Mouse (Mus musculus): ENCODE data around the gene Cul3.

Gene Cul3

DNA sequence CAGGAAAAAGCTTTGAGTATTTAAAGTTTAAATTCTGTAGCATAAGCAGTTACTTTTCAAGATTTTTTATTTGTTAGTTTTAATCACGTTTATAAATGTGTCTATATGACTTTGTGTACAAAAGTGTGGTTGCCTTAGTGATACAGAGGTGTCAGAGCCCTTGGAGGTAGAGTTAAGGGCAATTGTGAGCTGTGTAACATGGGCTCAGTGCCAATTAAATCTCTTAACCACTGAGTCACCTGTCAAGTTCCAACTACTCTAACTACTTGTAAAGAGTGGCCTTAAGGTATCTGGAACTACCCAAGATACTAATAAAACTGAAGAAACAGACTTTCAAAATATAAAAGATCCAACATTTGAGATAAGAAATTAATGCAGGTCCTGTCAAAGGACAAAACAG lies 61.5 kb downstream of the Cul3 start:
- no peak for DNase-seq

DNA sequence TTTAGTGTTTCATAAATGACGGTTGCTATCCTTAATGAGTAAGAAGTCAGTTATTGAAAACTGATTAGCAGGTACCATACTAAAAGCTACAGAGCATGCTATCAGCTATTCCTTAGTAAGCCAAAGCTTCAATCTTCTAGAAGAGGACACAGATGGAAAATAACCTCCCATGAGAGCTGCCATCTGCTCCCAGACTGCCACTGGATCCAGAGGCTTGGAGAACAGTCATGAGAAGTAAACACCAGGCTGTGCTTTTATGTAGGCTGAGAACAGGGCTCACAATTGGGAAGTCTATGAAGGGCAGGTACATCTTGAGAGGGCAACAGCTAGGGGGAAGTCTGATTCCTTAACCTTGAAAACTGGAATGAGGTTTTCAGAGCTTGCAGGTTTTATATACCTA lies 79.8 kb downstream of the Cul3 start:
- DNase-seq, result no peak

DNA sequence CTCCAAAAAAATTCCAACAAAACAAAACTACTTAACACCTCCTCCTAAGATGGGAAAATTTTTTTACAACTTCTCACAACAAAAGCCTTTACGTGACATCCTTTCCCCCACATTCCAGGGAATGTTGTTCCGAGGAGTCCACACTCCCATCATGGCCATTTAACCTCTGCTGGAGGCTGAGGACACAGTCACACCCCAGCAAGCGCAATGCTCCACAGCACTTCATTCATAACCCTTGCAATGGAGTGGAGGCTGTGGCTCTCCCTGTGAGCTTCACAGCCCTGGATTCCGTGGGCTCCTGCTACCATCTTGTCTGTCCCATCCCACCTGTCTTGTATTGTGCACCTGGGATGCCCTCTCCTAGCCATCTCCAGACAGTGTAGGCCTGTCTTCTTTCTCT lies 81.6 kb downstream of the Cul3 start:
- no peak for DNase-seq

DNA sequence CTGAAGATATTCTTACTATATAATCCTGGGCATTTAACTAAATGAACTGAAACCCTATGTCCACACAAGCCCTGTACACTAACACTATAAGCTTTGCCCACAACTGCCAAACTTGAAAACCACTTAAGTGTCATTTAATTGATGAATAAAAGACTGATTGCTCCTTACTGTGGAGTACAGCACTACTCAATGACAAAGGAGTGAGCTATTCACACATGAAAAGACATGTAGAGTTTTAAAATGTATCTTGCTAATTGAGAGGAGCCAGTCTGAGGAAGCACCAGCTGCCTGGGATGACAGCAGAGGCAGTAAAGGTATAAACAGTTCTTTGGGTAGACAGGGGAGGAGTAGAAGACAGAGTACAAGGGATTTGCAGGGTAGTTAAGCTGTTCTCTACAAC lies 87.0 kb downstream of the Cul3 start:
- no peak for DNase-seq

DNA sequence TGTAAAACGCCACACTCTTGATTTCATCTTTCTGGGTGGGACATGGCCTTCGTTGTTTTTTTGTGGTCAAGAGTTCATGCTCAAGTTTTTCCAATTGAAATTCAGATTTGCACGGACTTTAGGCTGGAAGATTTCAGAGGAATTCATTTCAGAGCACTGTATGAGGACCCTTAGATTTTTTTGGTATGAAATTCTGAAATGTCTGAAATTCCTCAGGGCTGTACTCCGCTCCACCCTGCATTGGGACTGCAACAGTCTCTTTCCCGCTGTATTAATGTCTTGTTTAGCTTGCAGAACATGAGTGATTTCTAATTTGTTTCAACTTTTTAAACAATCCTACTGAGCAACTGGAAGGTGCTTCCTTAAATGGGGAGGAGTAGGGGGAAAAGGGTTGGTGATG lies 90.0 kb downstream of the Cul3 start:
- DNase-seq, result no peak

DNA sequence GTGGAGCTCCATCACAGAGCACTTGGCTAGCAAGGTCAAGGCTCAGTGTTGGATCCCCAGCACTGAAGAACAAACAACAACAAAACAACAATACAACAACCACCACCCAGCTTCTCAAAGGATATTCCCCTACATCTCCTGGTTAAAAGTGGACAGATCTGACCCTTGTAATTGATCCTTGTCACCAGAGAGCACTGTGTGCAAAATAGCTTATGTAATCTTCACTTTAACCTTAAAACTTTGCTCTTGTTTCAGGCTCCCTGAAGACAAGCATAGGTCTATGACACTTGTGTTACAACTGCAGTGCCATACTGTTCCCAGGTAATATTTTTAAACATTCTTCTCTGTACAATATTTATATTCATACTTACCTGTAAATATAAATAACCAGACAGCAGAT lies 93.1 kb downstream of the Cul3 start:
- DNase-seq, result no peak

DNA sequence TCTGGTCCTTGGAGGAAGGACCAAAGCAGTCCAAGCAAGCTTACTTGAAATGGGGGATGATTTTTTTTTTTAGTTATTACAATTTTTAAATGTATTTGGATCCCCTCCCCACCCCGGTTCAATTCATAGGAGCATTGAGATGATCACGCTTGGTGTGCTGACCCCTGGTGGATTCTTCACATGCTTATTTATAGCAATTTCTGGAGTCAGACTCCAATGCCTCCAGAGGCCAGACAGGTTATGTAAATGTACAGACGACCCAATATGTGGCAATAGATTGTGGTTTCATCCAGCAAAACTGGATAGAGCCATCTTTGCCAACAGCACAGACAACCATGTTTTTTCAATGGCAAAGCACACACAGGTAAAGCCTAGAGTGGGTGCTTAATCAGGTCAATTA lies 96.2 kb downstream of the Cul3 start:
- DNase-seq, result no peak

DNA sequence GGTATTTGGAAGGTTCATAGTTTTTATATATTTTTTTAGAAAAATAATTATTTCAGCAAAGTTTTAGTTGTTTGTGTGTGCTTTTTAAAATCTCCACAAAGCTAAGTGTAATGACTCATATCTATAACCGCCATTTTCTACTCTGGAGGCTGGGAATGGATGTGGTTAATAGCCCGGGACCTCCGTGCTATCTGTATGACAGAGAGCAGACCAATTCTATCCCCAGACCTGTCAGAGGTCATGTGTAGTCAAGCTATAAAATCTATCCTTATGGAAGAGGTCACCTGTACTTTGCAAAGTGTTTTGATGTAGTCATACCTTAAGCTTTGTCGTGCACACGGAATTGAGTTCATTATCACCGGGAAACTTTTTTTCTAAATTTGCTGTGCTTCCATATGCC lies 98.7 kb downstream of the Cul3 start:
- no peak for DNase-seq

DNA sequence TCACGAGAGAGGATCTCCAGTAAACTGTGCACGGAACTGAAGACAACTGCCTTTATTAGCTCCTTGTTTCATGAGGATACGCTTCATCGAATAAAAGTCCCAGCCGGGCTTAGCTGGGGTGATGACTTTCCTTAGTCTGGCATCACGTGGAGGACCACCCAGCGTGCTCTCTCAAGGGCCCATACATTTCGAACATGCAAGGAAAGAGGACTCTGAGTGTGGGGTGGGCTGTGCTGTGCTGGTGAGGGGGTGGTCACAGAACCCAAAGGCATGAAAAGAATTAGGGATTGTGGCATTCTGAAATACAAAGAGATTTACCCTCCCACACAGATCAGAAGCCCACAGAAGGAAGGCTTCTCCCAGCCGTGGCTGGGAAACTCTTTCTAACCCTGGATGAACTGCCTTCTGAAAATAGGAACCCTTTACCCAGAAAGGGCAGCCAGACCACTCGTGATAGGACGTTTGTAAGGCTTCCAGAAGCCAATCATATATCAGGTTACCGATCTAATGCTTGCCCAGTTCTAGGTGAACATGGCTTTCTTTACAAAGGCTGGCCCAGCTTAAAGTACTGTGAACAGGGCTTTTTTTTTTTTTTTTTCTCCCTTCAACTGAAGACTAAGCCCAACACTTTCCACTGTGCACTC lies 100.1 kb downstream of the Cul3 start:
- no peak for DNase-seq

DNA sequence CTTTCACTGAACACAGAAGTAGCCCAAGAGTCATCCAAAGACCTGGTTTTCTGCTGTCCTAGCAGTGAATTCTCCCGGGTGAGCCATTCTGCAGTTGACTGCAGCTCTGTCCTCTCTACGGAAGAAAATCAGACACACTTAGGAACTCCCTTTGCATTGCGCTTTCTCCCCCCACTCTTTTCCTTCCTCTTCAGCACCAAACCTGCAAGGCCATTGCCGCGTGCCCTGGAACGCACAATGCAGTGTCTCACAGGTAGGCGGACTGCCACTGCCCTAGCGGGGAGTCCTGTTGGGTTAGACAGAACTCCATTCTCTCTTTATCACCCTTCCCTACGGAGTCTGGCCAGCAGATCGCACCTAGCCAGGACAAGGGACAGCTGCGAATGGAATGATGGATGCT lies 100.8 kb downstream of the Cul3 start:
- no peak for DNase-seq

DNA sequence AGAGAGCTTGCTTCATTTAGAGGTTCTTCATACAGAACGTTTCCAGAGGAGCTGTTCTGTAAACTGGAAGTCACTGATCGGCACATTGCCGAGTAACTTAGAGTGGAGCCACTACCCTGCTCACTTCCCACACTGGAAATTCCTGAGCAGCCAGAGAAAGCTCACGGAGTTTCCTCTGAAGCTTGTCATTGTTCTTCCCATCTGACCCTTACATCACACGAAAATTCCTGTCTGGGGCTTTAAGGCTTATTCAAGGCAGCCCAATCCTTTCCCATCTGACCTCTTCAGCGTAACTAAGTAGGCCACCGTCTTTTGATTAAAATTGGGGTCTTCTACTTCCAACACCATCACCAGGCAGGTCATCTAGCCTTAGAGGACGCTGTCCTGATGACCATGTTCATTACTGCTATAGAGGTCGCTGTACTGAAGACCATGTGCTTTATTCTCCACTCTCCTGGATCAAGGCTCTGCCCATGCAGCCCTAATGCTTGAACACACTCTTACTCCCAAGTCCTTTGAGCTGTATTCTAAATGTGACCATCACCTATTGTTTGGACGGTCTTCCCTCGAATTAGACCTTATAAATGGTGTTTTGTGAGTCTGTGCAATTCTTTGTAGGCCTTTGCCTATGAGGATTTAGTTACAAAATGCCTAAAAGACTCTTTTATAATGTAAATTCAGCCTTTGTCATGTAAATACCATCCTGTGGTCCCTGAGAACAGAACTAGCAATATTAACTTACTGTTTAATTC lies 103.2 kb downstream of the Cul3 start:
- DNase-seq, result no peak

DNA sequence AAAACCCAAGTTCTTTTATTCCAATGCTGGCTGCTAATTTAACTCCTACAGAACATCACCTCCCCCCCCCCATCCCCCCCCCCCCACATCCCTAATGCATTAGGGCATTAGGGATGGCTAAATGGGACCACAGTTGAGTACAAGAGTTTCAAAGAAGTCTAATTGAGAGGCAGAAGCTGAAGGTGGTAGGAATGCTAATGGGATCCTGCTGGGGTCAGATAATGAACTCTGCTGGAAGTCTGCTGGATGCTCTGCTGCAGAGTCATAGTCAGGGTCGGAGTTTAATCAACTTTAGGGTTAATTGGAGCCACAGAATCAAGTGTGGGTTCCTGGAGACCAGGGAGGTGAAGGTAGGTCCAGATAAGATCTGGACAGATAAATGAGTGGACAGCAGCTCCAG lies 104.2 kb downstream of the Cul3 start:
- DNase-seq, result no peak

DNA sequence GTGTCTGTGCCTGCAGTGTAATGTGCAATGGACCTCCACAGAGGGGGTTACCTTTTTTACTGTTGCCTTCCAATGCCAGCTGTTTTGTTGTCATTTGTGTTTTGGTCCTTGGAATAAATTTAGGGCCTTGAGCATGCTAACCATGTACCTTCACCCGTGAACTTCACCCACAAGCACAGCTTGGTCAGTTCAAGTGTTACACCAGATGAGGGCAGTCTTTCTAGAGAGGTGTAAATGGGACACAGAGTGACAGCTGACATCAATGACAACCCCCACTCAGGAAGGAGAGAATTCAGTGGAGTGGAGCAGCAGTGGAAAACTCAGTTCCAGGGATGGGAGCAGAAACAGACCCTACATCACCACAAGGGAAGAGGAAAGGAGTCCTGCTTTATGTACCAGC lies 109.7 kb downstream of the Cul3 start:
- no peak for DNase-seq

DNA sequence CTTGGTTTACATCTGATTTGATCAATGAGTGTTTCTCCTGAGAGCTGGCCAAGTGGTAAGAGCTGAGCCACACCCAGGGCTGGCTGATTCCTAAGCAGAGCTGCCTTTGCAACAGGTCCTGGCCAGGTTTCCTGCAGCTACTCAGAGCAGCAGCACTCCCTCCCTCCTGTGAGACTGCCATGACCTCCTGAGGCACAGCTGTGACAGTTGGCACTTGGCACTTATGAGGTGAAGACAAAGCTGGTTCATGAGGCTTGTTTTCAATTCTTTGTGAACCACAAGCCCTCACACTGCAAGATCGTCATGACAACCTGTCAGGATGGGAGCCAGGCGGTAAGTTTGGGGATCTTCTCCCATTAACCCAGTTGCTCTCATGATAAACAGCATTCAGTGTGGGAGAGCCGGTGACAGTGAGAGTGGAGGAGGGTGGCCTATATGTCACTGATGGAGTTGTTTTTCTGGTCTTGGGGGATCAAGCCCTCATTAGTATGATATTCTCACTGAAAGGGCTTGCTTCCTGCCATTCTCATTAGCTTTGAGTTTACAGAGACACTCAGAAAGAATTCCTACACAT lies 115.4 kb downstream of the Cul3 start:
- DNase-seq, result no peak

DNA sequence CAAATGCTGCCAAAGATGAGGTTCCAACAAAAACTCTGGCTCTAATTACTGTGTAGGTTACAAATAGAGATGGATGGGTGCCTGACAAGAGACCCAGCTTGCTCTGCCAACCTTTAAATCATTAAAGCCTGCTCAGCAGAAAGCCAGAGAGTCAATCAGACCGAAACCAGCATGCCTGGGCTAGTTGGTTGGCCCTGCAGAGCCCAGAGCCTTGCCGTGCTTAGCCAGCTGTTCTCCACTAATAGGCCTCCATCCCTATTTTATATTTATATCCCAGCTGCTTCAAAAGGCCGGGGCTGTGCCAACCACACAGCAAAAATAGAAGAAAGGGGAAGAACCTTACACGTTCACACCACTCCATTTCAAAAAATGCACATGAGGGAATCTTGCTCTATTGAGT lies 119.1 kb downstream of the Cul3 start:
- DNase-seq, result no peak

DNA sequence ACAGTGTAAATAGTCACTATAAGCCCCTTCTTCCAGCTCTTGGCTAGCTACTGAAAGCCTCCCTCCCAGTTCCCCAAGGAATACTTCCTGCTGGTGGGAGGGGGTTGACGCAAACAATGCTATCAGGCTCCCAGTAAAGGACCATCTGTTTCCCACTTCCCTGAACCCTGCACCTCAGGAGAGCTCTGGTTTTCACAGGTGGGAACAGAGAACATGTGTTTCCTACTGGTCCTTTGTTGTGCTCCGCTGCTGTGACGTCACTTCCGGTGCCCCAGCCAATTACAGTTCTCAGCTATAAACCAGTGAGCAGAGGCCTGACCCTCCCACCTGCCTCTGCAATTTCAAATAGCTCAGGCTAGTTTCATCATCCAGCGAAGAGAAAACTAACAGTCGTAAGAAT lies 122.0 kb downstream of the Cul3 start, which contains the start of gene Fam124b:
Gene Fam124b, minus strand, starts transcription at position 206 of the 400 bp plus-strand sequence.
- peak; percentile 74 to 85 for DNase-seq
